15 mouse cellular contexts compared by ENCODE assay signal in the genomic region with DNA sequence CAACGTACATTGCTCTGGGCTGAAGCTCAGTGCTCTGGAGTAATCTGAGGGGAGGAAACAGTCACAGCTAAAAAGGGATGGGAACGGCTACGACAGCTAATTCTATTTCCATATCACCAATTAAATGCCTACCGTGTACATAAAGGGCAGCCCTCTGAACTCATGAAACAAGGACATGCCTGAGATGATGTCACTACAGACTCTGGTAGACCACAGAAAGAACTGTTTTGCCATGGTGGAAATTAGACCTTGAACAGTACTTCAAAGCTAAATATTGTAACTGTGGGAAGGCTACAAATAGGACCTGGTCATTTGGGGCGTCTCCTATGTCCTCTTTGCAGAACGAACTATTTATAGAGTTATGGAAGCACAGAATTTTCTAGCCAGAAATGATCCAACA.
DNase-seq lines count a peak whose midpoint lies in the region; ATAC-seq and TF ChIP-seq lines count a peak whose summit lies in the region.
"Had no signal": no experiment of that assay in that cellular context is flagged by ENCODE, and none has a peak within 500 bp of the region (broad histone marks: within the 10 kb centered on the region; RNA-seq: fewer than 3 reads in every experiment).

No protein-coding gene starts in this region.

- peaks cover 5% of the 10 kb centered on the region; the same call in 1 of the 2 replicates for H3K36me3 ChIP-seq in heart, adult 2 months (ENCODE audit: control insufficient read depth, insufficient read depth, low read length)
- H3K36me3 ChIP-seq in midbrain, postnatal 0 days (ENCODE audit: insufficient read depth, low read length), result 0 out of 2 replicates have a peak, but pooled peaks cover 3% of the 10 kb centered on the region
- H3K36me3 ChIP-seq: limb, embryonic 15.5 days had no signal

- ATAC-seq in midbrain, postnatal 0 days (ENCODE audit: low FRiP score), result no peak
- ATAC-seq: intestine, postnatal 0 days; Patski had no signal

- H3K27ac ChIP-seq in heart, adult 2 months, result peak overlapping the region; percentile 53
- H3K27ac ChIP-seq in left cerebral cortex, adult 2 months, result peak overlapping the region; percentile 83
- peak overlapping the region; percentile 7; the same call in 1 of the 2 replicates for H3K27ac ChIP-seq in midbrain, postnatal 0 days (ENCODE audit: low read depth, low read length)
- H3K27ac ChIP-seq: limb, embryonic 15.5 days had no signal

- no peak overlapping the region for H3K4me3 ChIP-seq in heart, adult 2 months
- no peak overlapping the region for H3K4me3 ChIP-seq in left cerebral cortex, adult 2 months
- no peak overlapping the region for H3K4me3 ChIP-seq in midbrain, postnatal 0 days (ENCODE audit: low read depth, low read length)
- H3K4me3 ChIP-seq: erythroblast, embryonic 14.5 days; limb, embryonic 15.5 days had no signal

- no peaks in the 10 kb centered on the region for H3K79me2 ChIP-seq in heart, adult 2 months (replicated peaks; ENCODE audit: control insufficient read depth, insufficient read depth, low read length)

- TF ChIP-seq CTCF in heart, adult 2 months (IDR thresholded peaks at IDR 0.05), result no peak
- TF ChIP-seq CTCF in left cerebral cortex, adult 2 months (IDR thresholded peaks at IDR 0.05), result no peak
- no peak for TF ChIP-seq CTCF in midbrain, postnatal 0 days (IDR thresholded peaks at IDR 0.05)

- no peak overlapping the region for H3K4me2 ChIP-seq in midbrain, postnatal 0 days (ENCODE audit: low read depth, low read length, poor library complexity, severe bottlenecking)
- H3K4me2 ChIP-seq: hindbrain, embryonic 14.5 days; limb, embryonic 15.5 days had no signal

- H3K9me3 ChIP-seq in midbrain, postnatal 0 days (ENCODE audit: low read length), result no peaks in the 10 kb centered on the region
- H3K9me3 ChIP-seq: limb, embryonic 15.5 days had no signal

- intact Hi-C loops in heart, adult 2 months (cut with DNase I), result loop anchor here (1.0 kb wide), 1 partner anchor 219 kb away; no protein-coding TSS in a partner anchor
- intact Hi-C loops in heart, postnatal 14 days (cut with DNase I), result loop anchor here (5.0 kb wide), 1 partner anchor 69 kb away; no protein-coding TSS in a partner anchor
- intact Hi-C loops in left cerebral cortex, adult 2 months (cut with DNase I), result loop anchor here (2.0 to 5.0 kb wide), 2 partner anchors 74 to 218 kb away; no protein-coding TSS in a partner anchor
- intact Hi-C loops in left cerebral cortex, postnatal 4 days (cut with DNase I), result loop anchor here (10.0 kb wide), 1 partner anchor 154 kb away; no protein-coding TSS in a partner anchor

- WGBS in heart, adult 2 months, result 49% methylated on average over 6 of the region's 6 CpGs
- WGBS in midbrain, postnatal 0 days, result 68% methylated on average over 6 of the region's 6 CpGs

- peaks cover 12% of the 10 kb centered on the region for H3K4me1 ChIP-seq in heart, adult 2 months (ENCODE audit: control insufficient read depth, insufficient read depth, low read length)
- peaks cover 3% of the 10 kb centered on the region; the same call in 1 of the 2 replicates for H3K4me1 ChIP-seq in midbrain, postnatal 0 days (ENCODE audit: insufficient read depth, low read length)

- no peak for TF ChIP-seq EP300 in heart, adult 2 months (IDR thresholded peaks at IDR 0.05; ENCODE audit: insufficient read depth, low read depth, low read length)

- DNase-seq in heart, adult 2 months, result no peak
- no peak for DNase-seq in heart, postnatal 14 days
- DNase-seq in left cerebral cortex, adult 2 months (ENCODE audit: extremely low spot score in 1 of 2, low spot score in 2 of 2), result no peak
- DNase-seq in left cerebral cortex, postnatal 4 days, result no peak
- peak; percentile 12 for DNase-seq in CD4-positive, CD25-positive, alpha-beta regulatory T cell, adult 2 months (ENCODE audit: low read depth, low spot score)
- DNase-seq in midbrain, postnatal 0 days (ENCODE audit: low spot score), result no peak
- DNase-seq in cerebellum, postnatal 10 days, result no peak
- no peak for DNase-seq in testis, postnatal 10 days (ENCODE audit: low spot score)
- DNase-seq: adrenal gland, adult 8-10 months had no signal

- H3K27me3 ChIP-seq in heart, adult 2 months (ENCODE audit: control insufficient read depth, insufficient read depth, low read length), result no peaks in the 10 kb centered on the region
- no peaks in the 10 kb centered on the region for H3K27me3 ChIP-seq in midbrain, postnatal 0 days (ENCODE audit: insufficient read depth, low read length)
- H3K27me3 ChIP-seq: limb, embryonic 15.5 days; Patski had no signal

- H3K9ac ChIP-seq in heart, adult 2 months (ENCODE audit: low read depth, low read length), result no peak overlapping the region
- no peak overlapping the region for H3K9ac ChIP-seq in midbrain, postnatal 0 days (replicated peaks; ENCODE audit: low read length, poor library complexity, severe bottlenecking)
- H3K9ac ChIP-seq: forebrain, postnatal 0 days; hindbrain, embryonic 14.5 days; limb, embryonic 15.5 days had no signal

- no peak for TF ChIP-seq POLR2A in heart, adult 2 months (IDR thresholded peaks at IDR 0.05; ENCODE audit: insufficient read depth, low read depth, low read length)

Comparison
In these comparisons a context has a peak if more than half of its experiments do, and no peak if none do; other contexts are left out.
1. H3K27ac ChIP-seq: peak in every context shown above with its lines; median percentile 83 in left cerebral cortex, adult 2 months; 53 in heart, adult 2 months; 7 in midbrain, postnatal 0 days.